ENCODE assay signal across 8 mouse cellular contexts in the genomic region with DNA sequence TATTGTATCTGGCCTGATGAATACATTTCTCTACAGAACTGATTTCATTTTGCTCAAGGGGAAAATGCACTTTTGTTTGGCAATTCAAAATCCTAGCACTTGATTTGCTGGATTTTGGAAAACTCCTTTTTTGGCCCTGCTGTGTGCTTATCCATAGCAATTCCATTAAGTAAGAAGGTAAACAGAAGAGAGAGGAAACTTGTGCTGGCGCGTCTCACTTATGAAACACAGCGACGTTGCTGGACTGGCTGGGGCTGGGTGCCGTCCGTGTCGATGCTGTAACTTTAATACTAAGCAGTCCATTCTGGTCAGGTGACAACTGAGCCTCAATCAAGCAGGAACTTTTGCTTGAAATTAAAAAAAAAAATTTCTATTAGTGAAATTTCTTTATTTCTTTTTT. TPM values are rescaled to one million over a fixed set of nuclear protein-coding genes. Genes with fewer than 3 reads are reported as not detected.
A peak's percentile ranks its signal among the peaks of the same experiment; 100 is the strongest.
DNase-seq lines count a peak whose midpoint lies in the region; ATAC-seq and TF ChIP-seq lines count a peak whose summit lies in the region.

No protein-coding gene starts in this region.

- H3K4me3 ChIP-seq in midbrain, embryonic 12.5 days = no peak overlapping the region
- no peak overlapping the region for H3K4me3 ChIP-seq in midbrain, embryonic 13.5 days (replicated peaks)
- no peak overlapping the region for H3K4me3 ChIP-seq in intestine, postnatal 0 days (ENCODE audit: low read depth, low read length)
- no peak overlapping the region for H3K4me3 ChIP-seq in stomach, postnatal 0 days (ENCODE audit: low read depth, low read length)

- no peak overlapping the region for H3K27ac ChIP-seq in midbrain, embryonic 12.5 days (replicated peaks)
- H3K27ac ChIP-seq in midbrain, embryonic 13.5 days = no peak overlapping the region
- H3K27ac ChIP-seq in intestine, postnatal 0 days (ENCODE audit: low read depth, low read length) = peak overlapping the region; percentile 1
- H3K27ac ChIP-seq in stomach, postnatal 0 days (replicated peaks) = peak overlapping the region; percentile 49

- H3K27me3 ChIP-seq in midbrain, embryonic 12.5 days = no peaks in the 10 kb centered on the region
- no peaks in the 10 kb centered on the region for H3K27me3 ChIP-seq in midbrain, embryonic 13.5 days
- H3K27me3 ChIP-seq in intestine, postnatal 0 days (replicated peaks; ENCODE audit: control insufficient read depth, insufficient read depth, low read length) = no peaks in the 10 kb centered on the region
- no peaks in the 10 kb centered on the region for H3K27me3 ChIP-seq in stomach, postnatal 0 days (ENCODE audit: control insufficient read depth, insufficient read depth, low read length)

- WGBS in midbrain, embryonic 12.5 days = 2% methylated on average over 7 of the region's 7 CpGs
- 8% methylated on average over 7 of the region's 7 CpGs for WGBS in midbrain, embryonic 13.5 days
- 22% methylated on average over 7 of the region's 7 CpGs for WGBS in intestine, postnatal 0 days
- 7% methylated on average over 7 of the region's 7 CpGs for WGBS in stomach, postnatal 0 days

- TF ChIP-seq EP300 in stomach, postnatal 0 days (optimal IDR thresholded peaks at IDR 0.05) = peak; percentile 32

- ATAC-seq in midbrain, embryonic 12.5 days (ENCODE audit: low FRiP score, low read depth) = peak; percentile 55; the same call in 1 of the 2 replicates
- no peak; the same call in 1 of the 2 replicates for ATAC-seq in midbrain, embryonic 13.5 days
- ATAC-seq in intestine, postnatal 0 days = peak; percentile 39; the same call in 1 of the 2 replicates
- ATAC-seq in stomach, postnatal 0 days (ENCODE audit: low FRiP score, low TSS enrichment) = peak; percentile 42; the same call in 1 of the 2 replicates
- no peak for ATAC-seq in CD4-positive, CD25-positive, alpha-beta regulatory T cell, adult 4 months

- no peak overlapping the region for H3K4me2 ChIP-seq in midbrain, embryonic 12.5 days (replicated peaks)
- no peak overlapping the region for H3K4me2 ChIP-seq in midbrain, embryonic 13.5 days (replicated peaks)
- H3K4me2 ChIP-seq in intestine, postnatal 0 days (replicated peaks; ENCODE audit: low read depth) = no peak overlapping the region
- H3K4me2 ChIP-seq in stomach, postnatal 0 days (replicated peaks; ENCODE audit: low read depth) = 0 out of 2 replicates have a peak overlapping the region, but pooled peaks have one; percentile 4

- peaks cover 39% of the 10 kb centered on the region for H3K36me3 ChIP-seq in midbrain, embryonic 12.5 days
- peaks cover 38% of the 10 kb centered on the region for H3K36me3 ChIP-seq in midbrain, embryonic 13.5 days
- H3K36me3 ChIP-seq in intestine, postnatal 0 days (ENCODE audit: control insufficient read depth, insufficient read depth) = peaks cover 43% of the 10 kb centered on the region
- peaks cover 33% of the 10 kb centered on the region for H3K36me3 ChIP-seq in stomach, postnatal 0 days (ENCODE audit: control insufficient read depth, insufficient read depth, low read length)

- no peak for TF ChIP-seq CTCF in intestine, postnatal 0 days (IDR thresholded peaks at IDR 0.05; ENCODE audit: low read depth)
- no peak for TF ChIP-seq CTCF in stomach, postnatal 0 days (IDR thresholded peaks at IDR 0.05; ENCODE audit: low read depth)

- peak; percentile 50 for DNase-seq in adrenal gland, adult 2 months
- no peak for DNase-seq in adrenal gland, adult 8-10 months
- DNase-seq in stomach, postnatal 0 days (ENCODE audit: low spot score) = no peak
- no peak for DNase-seq in right cerebral cortex, postnatal 14 days

- H3K9ac ChIP-seq in midbrain, embryonic 12.5 days (replicated peaks) = no peak overlapping the region
- H3K9ac ChIP-seq in midbrain, embryonic 13.5 days (replicated peaks) = no peak overlapping the region
- H3K9ac ChIP-seq in intestine, postnatal 0 days (ENCODE audit: low read depth, low read length) = no peak overlapping the region
- no peak overlapping the region for H3K9ac ChIP-seq in stomach, postnatal 0 days (ENCODE audit: low read length)

- peaks cover 14% of the 10 kb centered on the region for H3K4me1 ChIP-seq in midbrain, embryonic 12.5 days
- H3K4me1 ChIP-seq in midbrain, embryonic 13.5 days (replicated peaks) = peaks cover 44% of the 10 kb centered on the region
- H3K4me1 ChIP-seq in intestine, postnatal 0 days (replicated peaks; ENCODE audit: control insufficient read depth, insufficient read depth, low read length) = 0 out of 2 replicates have a peak, but pooled peaks cover under 1% of the 10 kb centered on the region
- H3K4me1 ChIP-seq in stomach, postnatal 0 days (replicated peaks; ENCODE audit: control insufficient read depth, insufficient read depth) = peaks cover 3% of the 10 kb centered on the region; the same call in 1 of the 2 replicates

- H3K9me3 ChIP-seq in midbrain, embryonic 12.5 days = no peaks in the 10 kb centered on the region
- no peaks in the 10 kb centered on the region for H3K9me3 ChIP-seq in midbrain, embryonic 13.5 days
- H3K9me3 ChIP-seq in intestine, postnatal 0 days (ENCODE audit: control insufficient read depth) = no peaks in the 10 kb centered on the region
- no peaks in the 10 kb centered on the region for H3K9me3 ChIP-seq in stomach, postnatal 0 days (ENCODE audit: control insufficient read depth, low read length)

RNA-seq across cellular contexts. Expression of gene Klf6, which starts 8.6 kb away (rescaled TPM):
- 10 to 100 TPM; 33.7 to 40.0 TPM for total RNA-seq in adrenal gland, adult 2 months (2021)
- 11.4 and 11.8 TPM in 2 replicates for polyA plus RNA-seq in adrenal gland, adult 2 months (2012; rRNA removed)
- 10 to 100 TPM; 34.6 to 57.1 (median 44.8) TPM for total RNA-seq in adrenal gland, adult 8-10 months (2022)
- 71.6 and 77.0 TPM in 2 replicates for polyA plus RNA-seq in midbrain, embryonic 12.5 days (2016; fragmentation: Nextera tagmentation; extraction: Ambion mirVana)
- polyA plus RNA-seq in midbrain, embryonic 13.5 days (2015; fragmentation: Nextera tagmentation; extraction: Ambion mirVana) = 68.3 and 82.1 TPM in 2 replicates
- 64.4 and 65.3 TPM in 2 replicates for polyA plus RNA-seq in intestine, postnatal 0 days (2015; fragmentation: Nextera tagmentation; extraction: Ambion mirVana)
- 116 and 127 TPM in 2 replicates for polyA plus RNA-seq in stomach, postnatal 0 days (2015; fragmentation: Nextera tagmentation; extraction: Ambion mirVana)
- 100 to 1,000 TPM; 158 to 263 TPM for polyA plus RNA-seq in CD4-positive, CD25-positive, alpha-beta regulatory T cell, adult 4 months (2017; shearing (Covaris generic))

Comparison
In these comparisons a context has a peak if more than half of its experiments do, and no peak if none do; other contexts are left out.
1. ATAC-seq: peak in midbrain, embryonic 12.5 days (single experiment), intestine, postnatal 0 days (single experiment) and stomach, postnatal 0 days (single experiment); none in midbrain, embryonic 13.5 days (single experiment) and CD4-positive, CD25-positive, alpha-beta regulatory T cell, adult 4 months (single experiment).
2. H3K27ac ChIP-seq: peak in intestine, postnatal 0 days (single experiment) and stomach, postnatal 0 days (single experiment); none in midbrain, embryonic 12.5 days (single experiment) and midbrain, embryonic 13.5 days (single experiment).